Mouse (Mus musculus): ENCODE measurements around the gene Slc8a1.

DNA sequence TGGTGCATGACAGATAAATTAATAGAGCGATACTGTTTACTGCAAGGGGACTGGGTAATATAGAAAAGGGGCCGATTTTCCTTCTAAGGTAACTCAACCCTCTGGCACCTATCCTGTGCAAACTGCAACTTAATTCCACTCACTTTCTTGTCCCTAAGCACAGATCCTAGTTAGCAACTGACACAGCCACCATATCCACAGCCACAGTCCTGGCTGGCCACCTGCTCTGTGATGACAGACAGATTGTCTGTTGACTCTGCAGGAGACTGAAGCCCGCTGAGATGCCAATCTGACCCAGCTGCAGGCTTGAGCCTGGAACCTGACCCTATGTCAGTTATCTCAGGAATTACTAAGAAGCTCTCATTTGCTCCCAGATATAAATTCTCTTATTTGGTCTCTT lies 62.0 kb downstream of the Slc8a1 start:
- no peak for TF ChIP-seq CTCF (IDR thresholded peaks at IDR 0.05; ENCODE audit: borderline replicate concordance, extremely low read depth, insufficient read depth, insufficient read length)
- TF ChIP-seq POLR2A (IDR thresholded peaks at IDR 0.05; ENCODE audit: borderline replicate concordance, extremely low read depth, insufficient read depth, insufficient read length, poor library complexity, severe bottlenecking): no peak

All from brain, embryonic 14.5 days (tissue).